Mouse (Mus musculus): ENCODE measurements around the gene Galc.
A peak's percentile ranks its signal among the peaks of the same experiment; 100 is the strongest.
"Not testable (repeated sequence)": the region's sequence is repeated elsewhere in the genome, so short reads cannot be mapped to it uniquely, and the experiment has no call there.

The Galc gene

GRCm38 (mm10) chr12:98255373-98255995, 3.8 kb downstream of the Galc start:
- no peak for DNase-seq (ENCODE audit: low read depth, low spot score)

GRCm38 (mm10) chr12:98252417-98252816, 6.8 kb downstream of the Galc start:
- no peak for DNase-seq (ENCODE audit: low read depth, low spot score)

- no peak for DNase-seq (ENCODE audit: low read depth, low spot score)
These were observed 8.9 kb downstream of the Galc start for GRCm38 (mm10) chr12:98250327-98250726.

GRCm38 (mm10) chr12:98249671-98250070, 9.6 kb downstream of the Galc start:
- no peak for DNase-seq (ENCODE audit: low read depth, low spot score)

GRCm38 (mm10) chr12:98246835-98247234, 12.4 kb downstream of the Galc start:
- no peak for DNase-seq (ENCODE audit: low read depth, low spot score)

GRCm38 (mm10) chr12:98244865-98245264, 14.4 kb downstream of the Galc start:
- no peak for DNase-seq (ENCODE audit: low read depth, low spot score)

GRCm38 (mm10) chr12:98244161-98244560, 15.1 kb downstream of the Galc start:
- DNase-seq (ENCODE audit: low read depth, low spot score), result no peak

GRCm38 (mm10) chr12:98238478-98238877, 20.8 kb downstream of the Galc start:
- DNase-seq (ENCODE audit: low read depth, low spot score), result not testable (repeated sequence)

- DNase-seq (ENCODE audit: low read depth, low spot score), result no peak
These were observed 32.2 kb downstream of the Galc start for GRCm38 (mm10) chr12:98227037-98227436.

- no peak for DNase-seq (ENCODE audit: low read depth, low spot score)
These were observed 36.0 kb downstream of the Galc start for GRCm38 (mm10) chr12:98223286-98223685.

GRCm38 (mm10) chr12:98216432-98216831, 42.8 kb downstream of the Galc start:
- no peak for DNase-seq (ENCODE audit: low read depth, low spot score)

GRCm38 (mm10) chr12:98215512-98215911, 43.7 kb downstream of the Galc start:
- DNase-seq (ENCODE audit: low read depth, low spot score), result no peak

GRCm38 (mm10) chr12:98214191-98214590, 45.1 kb downstream of the Galc start:
- DNase-seq (ENCODE audit: low read depth, low spot score), result no peak

GRCm38 (mm10) chr12:98213791-98214190, 45.5 kb downstream of the Galc start:
- DNase-seq (ENCODE audit: low read depth, low spot score), result no peak

- DNase-seq (ENCODE audit: low read depth, low spot score), result no peak
These were observed 45.9 kb downstream of the Galc start for GRCm38 (mm10) chr12:98213332-98213731.

- DNase-seq (ENCODE audit: low read depth, low spot score), result peak; percentile 7
These were observed 46.6 kb downstream of the Galc start for GRCm38 (mm10) chr12:98212457-98213175.

GRCm38 (mm10) chr12:98210495-98210894, 48.8 kb downstream of the Galc start:
- no peak for DNase-seq (ENCODE audit: low read depth, low spot score)

GRCm38 (mm10) chr12:98208104-98208503, 51.2 kb downstream of the Galc start:
- DNase-seq (ENCODE audit: low read depth, low spot score), result no peak

GRCm38 (mm10) chr12:98205450-98206051, 53.7 kb downstream of the Galc start:
- DNase-seq (ENCODE audit: low read depth, low spot score), result no peak

GRCm38 (mm10) chr12:98197401-98197800, 61.9 kb downstream of the Galc start:
- no peak for DNase-seq (ENCODE audit: low read depth, low spot score)

- DNase-seq (ENCODE audit: low read depth, low spot score), result no peak
These were observed 69.1 kb downstream of the Galc start for GRCm38 (mm10) chr12:98190201-98190600.

- DNase-seq (ENCODE audit: low read depth, low spot score), result no peak
These were observed 70.2 kb downstream of the Galc start for GRCm38 (mm10) chr12:98189096-98189495.

Measured in WW6 (cell line).